Mouse (Mus musculus) E14TG2a.4 (cell line): ENCODE data around the gene Prrc2b.
A peak's percentile ranks its signal among the peaks of the same experiment; 100 is the strongest.

Source experiments
- H3K27me3 ChIP-seq: 2 replicates; pipeline ENCODE4 v1.6.1; 2014; ENCODE audit warnings: low read length, control low read depth; ENCODE audit not compliant: insufficient read depth
- H3K36me3 ChIP-seq: 2 replicates; pipeline ENCODE4 v1.6.1; 2014; ENCODE audit warnings: low read length, control low read depth; ENCODE audit not compliant: insufficient read depth
- H3K4me1 ChIP-seq: replicated peaks from 2 replicates; pipeline ENCODE4 v1.6.1; 2014; ENCODE audit warnings: low read depth, low read length, control low read depth
- H3K4me3 ChIP-seq: replicated peaks from 2 replicates; pipeline ENCODE4 v1.5.1; 2014; ENCODE audit warnings: mild to moderate bottlenecking, low read length
- H3K9me3 ChIP-seq: 2 replicates; pipeline ENCODE4 v1.6.1; 2014; ENCODE audit warnings: low read length, control low read depth
- CTCF ChIP-seq: conservative IDR thresholded peaks from 2 replicates; pipeline ENCODE4 v1.5.1; 2014; ENCODE audit warnings: low read length
- NANOG ChIP-seq: IDR thresholded peaks from 2 replicates; pipeline ENCODE4 v1.6.1; 2014; ENCODE audit warnings: borderline replicate concordance, low read length, mixed read lengths
- POU5F1 ChIP-seq: IDR thresholded peaks from 2 replicates; pipeline ENCODE4 v1.6.1; 2014; ENCODE audit warnings: low read length, borderline replicate concordance

Gene Prrc2b

DNA sequence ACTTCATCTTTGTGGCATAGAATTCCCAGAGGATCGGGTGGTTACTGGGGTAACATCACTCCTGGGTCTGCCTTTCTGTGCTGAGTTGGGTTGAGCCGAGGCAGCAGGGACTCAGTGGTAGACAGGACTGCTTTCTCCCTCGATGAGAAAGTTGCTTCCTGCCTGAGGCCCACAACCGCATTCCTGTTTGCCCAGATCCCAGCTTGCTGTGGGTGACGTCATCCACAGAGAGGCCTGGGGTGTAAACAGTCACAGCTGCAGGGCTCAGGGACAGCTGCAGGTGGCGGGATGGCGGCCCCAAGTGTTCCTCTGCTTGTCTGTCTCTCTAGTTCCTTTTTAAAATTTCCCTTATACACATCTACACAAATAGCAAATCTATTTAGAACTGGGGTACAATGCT, 16.9 kb downstream of the Prrc2b start:
- peaks cover 31% of the 10 kb centered on the region for H3K36me3 ChIP-seq
- H3K27me3 ChIP-seq, result no peaks in the 10 kb centered on the region
- H3K4me1 ChIP-seq, result peaks cover 94% of the 10 kb centered on the region
- H3K9me3 ChIP-seq, result no peaks in the 10 kb centered on the region
- H3K4me3 ChIP-seq, result peak overlapping the region; percentile 81
- TF ChIP-seq POU5F1 (no peak), NANOG (no peak), CTCF (no peak)

DNA sequence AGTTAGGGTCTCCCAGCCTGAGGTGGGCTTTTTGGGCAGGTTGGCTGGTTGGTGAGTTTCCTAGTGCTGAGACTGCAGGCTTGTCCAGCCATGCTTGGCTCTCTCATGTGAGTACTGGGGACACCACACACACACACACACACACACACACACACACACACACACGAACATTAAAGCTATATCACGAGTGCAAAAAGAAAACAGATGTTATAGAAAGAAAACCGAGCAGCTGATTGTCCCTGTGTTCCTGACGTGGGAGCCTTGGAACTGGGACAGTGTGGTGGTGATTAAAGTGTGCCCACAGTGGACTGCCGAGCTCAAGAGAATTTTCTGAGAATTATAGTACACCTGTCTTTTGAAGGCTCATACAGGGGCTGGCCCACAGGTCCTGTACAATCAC, 18.4 kb downstream of the Prrc2b start:
- no peaks in the 10 kb centered on the region for H3K9me3 ChIP-seq
- TF ChIP-seq POU5F1 (no peak), CTCF (no peak), NANOG (no peak)
- H3K36me3 ChIP-seq, result peaks cover 31% of the 10 kb centered on the region
- no peaks in the 10 kb centered on the region for H3K27me3 ChIP-seq
- H3K4me1 ChIP-seq, result peaks cover 95% of the 10 kb centered on the region
- H3K4me3 ChIP-seq, result peak overlapping the region; percentile 81

- Histone ChIP-seq H3K9me3 (no peaks in the 10 kb centered on the region), H3K4me1 (peaks cover 95% of the 10 kb centered on the region), H3K4me3 (peak overlapping the region; percentile 81), H3K36me3 (peaks cover 29% of the 10 kb centered on the region), H3K27me3 (no peaks in the 10 kb centered on the region)
- TF ChIP-seq POU5F1, result no peak
- TF ChIP-seq NANOG, result no peak
- no peak for TF ChIP-seq CTCF
Measured at GRCm38 (mm10) chr2:32170010-32170409, 19.1 kb downstream of the Prrc2b start.

DNA sequence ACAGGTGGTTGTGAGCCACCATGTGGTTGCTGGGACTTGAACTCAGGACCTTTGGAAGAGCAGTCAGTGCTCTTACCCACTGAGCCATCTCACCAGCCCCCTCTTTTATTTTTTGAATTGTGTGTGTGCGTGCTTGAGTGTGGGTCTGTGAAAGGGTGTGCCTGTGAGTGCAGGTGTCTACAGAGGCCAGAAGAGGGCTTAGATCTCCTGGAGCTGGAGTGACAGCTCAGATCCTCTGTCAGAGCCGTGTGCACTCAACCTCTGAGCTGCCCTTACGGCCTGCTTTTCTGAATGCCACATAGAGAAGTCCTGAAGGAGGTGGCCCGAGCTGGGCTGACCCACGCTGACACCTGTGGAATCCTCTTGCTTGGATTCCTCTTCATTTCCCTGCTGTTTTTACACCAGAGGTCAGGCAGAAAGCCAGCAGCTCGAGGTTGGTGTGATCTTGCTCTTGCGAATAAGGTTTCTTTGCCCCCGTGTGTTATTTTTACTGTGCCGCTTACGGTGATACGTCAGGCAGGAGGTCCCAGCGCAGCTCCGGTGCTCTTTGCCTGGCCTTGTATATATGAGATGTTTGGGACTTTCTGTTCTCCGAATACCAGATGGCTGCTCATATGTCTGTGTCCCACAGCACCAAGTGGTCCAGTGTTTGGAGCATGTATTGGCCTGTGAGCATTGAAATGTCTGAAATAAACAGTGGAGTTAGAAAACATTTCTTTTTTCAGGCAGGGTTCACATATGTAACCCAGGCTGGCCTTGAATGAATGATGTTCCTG, 21.0 kb downstream of the Prrc2b start:
- H3K4me1 ChIP-seq, result peaks cover 98% of the 10 kb centered on the region
- no peak for TF ChIP-seq POU5F1
- TF ChIP-seq CTCF, result no peak
- TF ChIP-seq NANOG, result no peak
- H3K36me3 ChIP-seq, result peaks cover 27% of the 10 kb centered on the region
- H3K9me3 ChIP-seq, result no peaks in the 10 kb centered on the region
- H3K4me3 ChIP-seq, result peak overlapping the region; percentile 63
- no peaks in the 10 kb centered on the region for H3K27me3 ChIP-seq

- Histone ChIP-seq H3K27me3 (no peaks in the 10 kb centered on the region), H3K4me3 (peak overlapping the region; percentile 72), H3K4me1 (peaks cover 98% of the 10 kb centered on the region), H3K36me3 (peaks cover 35% of the 10 kb centered on the region), H3K9me3 (no peaks in the 10 kb centered on the region)
- TF ChIP-seq NANOG (no peak), CTCF (no peak), POU5F1 (no peak)
Measured at GRCm38 (mm10) chr2:32174170-32174741, 23.4 kb downstream of the Prrc2b start.

DNA sequence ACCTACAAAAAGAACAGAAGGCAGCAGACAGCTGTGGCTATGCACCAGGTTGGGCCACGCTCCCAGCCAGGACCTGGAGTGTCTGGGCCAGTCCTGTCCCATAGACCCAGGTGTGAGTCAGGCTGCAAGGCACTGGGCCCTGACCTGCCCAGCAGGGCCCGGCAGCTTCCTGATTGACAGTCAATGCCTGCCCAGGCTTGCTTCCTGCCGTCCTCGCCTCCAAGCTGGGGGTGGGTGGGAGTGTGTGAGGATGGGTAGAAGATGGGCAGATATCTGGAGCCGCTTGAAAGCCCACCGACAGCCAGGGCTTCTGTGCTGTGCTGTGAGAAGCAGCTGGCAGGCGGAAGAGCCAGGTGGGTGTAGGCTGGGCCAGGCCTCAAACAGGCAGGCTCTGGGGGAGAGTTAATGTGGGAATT, 24.2 kb downstream of the Prrc2b start:
- no peaks in the 10 kb centered on the region for H3K27me3 ChIP-seq
- no peaks in the 10 kb centered on the region for H3K9me3 ChIP-seq
- H3K4me1 ChIP-seq, result peaks cover 98% of the 10 kb centered on the region
- peak overlapping the region; percentile 72 for H3K4me3 ChIP-seq
- TF ChIP-seq NANOG (no peak), CTCF (no peak), POU5F1 (no peak)
- peaks cover 30% of the 10 kb centered on the region for H3K36me3 ChIP-seq

- H3K27me3 ChIP-seq, result no peaks in the 10 kb centered on the region
- H3K4me3 ChIP-seq, result peak overlapping the region; percentile 72
- peaks cover 98% of the 10 kb centered on the region for H3K4me1 ChIP-seq
- no peaks in the 10 kb centered on the region for H3K9me3 ChIP-seq
- no peak for TF ChIP-seq NANOG
- no peak for TF ChIP-seq POU5F1
- no peak for TF ChIP-seq CTCF
- H3K36me3 ChIP-seq, result peaks cover 30% of the 10 kb centered on the region
Measured at GRCm38 (mm10) chr2:32175508-32175907, 24.6 kb downstream of the Prrc2b start.

- peaks cover 37% of the 10 kb centered on the region for H3K36me3 ChIP-seq
- H3K9me3 ChIP-seq, result no peaks in the 10 kb centered on the region
- H3K4me3 ChIP-seq, result peak overlapping the region; percentile 72
- no peaks in the 10 kb centered on the region for H3K27me3 ChIP-seq
- no peak for TF ChIP-seq NANOG
- no peak for TF ChIP-seq POU5F1
- TF ChIP-seq CTCF, result no peak
- peaks cover 98% of the 10 kb centered on the region for H3K4me1 ChIP-seq
Measured at GRCm38 (mm10) chr2:32176848-32177247, 26.0 kb downstream of the Prrc2b start.
